Mouse (Mus musculus) heart, embryonic 11.5 days (tissue): ENCODE data around the gene Thap8. TPM values are rescaled to one million over a fixed set of nuclear protein-coding genes. Genes with fewer than 3 reads are reported as not detected.
"Not testable (repeated sequence)": the region's sequence is repeated elsewhere in the genome, so short reads cannot be mapped to it uniquely, and the experiment has no call there.

Experiments
- ATAC-seq: fragments of 200-750 bp; cut with Nextera tagmentation; replicated peaks from 2 replicates; pipeline ENCODE4 v1.8.0; 2017; ENCODE audit warnings: moderate library complexity; ENCODE audit not compliant: insufficient number of reproducible peaks, low FRiP score, low TSS enrichment
- H3K27ac ChIP-seq: fragments of 300-500 bp; sonication (generic); 2 replicates; pipeline ENCODE4 v1.5.1; 2014; ENCODE audit warnings: mild to moderate bottlenecking, low read depth, low read length
- H3K27me3 ChIP-seq: fragments of 300-500 bp; sonication (generic); 2 replicates; pipeline ENCODE4 v1.6.1; 2014; ENCODE audit warnings: mild to moderate bottlenecking, low read length, mixed read lengths; ENCODE audit not compliant: control insufficient read depth, insufficient read depth
- H3K36me3 ChIP-seq: fragments of 300-500 bp; sonication (generic); 2 replicates; pipeline ENCODE4 v1.6.1; 2014; ENCODE audit warnings: mild to moderate bottlenecking, low read length, moderate library complexity, mixed read lengths; ENCODE audit not compliant: control insufficient read depth, insufficient read depth
- H3K4me1 ChIP-seq: fragments of 300-500 bp; sonication (generic); 2 replicates; pipeline ENCODE4 v1.6.1; 2014; ENCODE audit warnings: low read length; ENCODE audit not compliant: control insufficient read depth, insufficient read depth
- H3K4me2 ChIP-seq: fragments of 300-500 bp; sonication (generic); 2 replicates; pipeline ENCODE4 v1.6.1; 2014; ENCODE audit warnings: mild to moderate bottlenecking, moderate library complexity
- H3K4me3 ChIP-seq: fragments of 300-500 bp; sonication (generic); 2 replicates; pipeline ENCODE4 v1.5.1; 2014; ENCODE audit warnings: low read depth, low read length
- H3K9ac ChIP-seq: fragments of 300-500 bp; sonication (generic); 2 replicates; pipeline ENCODE4 v1.6.1; 2014; ENCODE audit warnings: mild to moderate bottlenecking, low read depth, low read length, moderate library complexity
- H3K9me3 ChIP-seq: fragments of 300-500 bp; sonication (generic); replicated peaks from 2 replicates; pipeline ENCODE4 v1.6.1; 2016; ENCODE audit warnings: low read length; ENCODE audit not compliant: control insufficient read depth
- WGBS: fragments of 180-500 bp; shearing (Covaris S2); extraction: QIAGEN DNeasy Blood & Tissue Kit; methylation state at CpG from one replicate; pipeline ENCODE4 v1.1.7; 2014; ENCODE audit not compliant: insufficient replicate concordance; 5-methylcytosine and 5-hydroxymethylcytosine counted together
- polyA plus RNA-seq: library from polyadenylated mRNA; unstranded; fragments of >200 nt; fragmentation: Nextera tagmentation; extraction: Ambion mirVana; gene quantifications from 2 replicates; pipeline ENCODE4 v1.2.1, GENCODE M21; 2014

The Thap8 gene
- polyA plus RNA-seq, 1 experiment from 2014 or later: 0.20 TPM

- not testable (repeated sequence) for ATAC-seq, H3K4me2 ChIP-seq, H3K9ac ChIP-seq, H3K27me3 ChIP-seq, H3K4me1 ChIP-seq, H3K4me3 ChIP-seq, H3K36me3 ChIP-seq, H3K27ac ChIP-seq, H3K9me3 ChIP-seq
- 79% methylated on average over 3 of the region's 3 CpGs for WGBS
These were observed 42.5 kb upstream of the Thap8 start for GRCm38 (mm10) chr7:30237374-30237773.

GRCm38 (mm10) chr7:30251956-30252954 lies 27.6 kb upstream of the Thap8 start:
- ATAC-seq: no peak
- peaks cover 12% of the 10 kb centered on the region; the same call in 1 of the 2 replicates for H3K36me3 ChIP-seq
- 84% methylated on average over 12 of the region's 12 CpGs for WGBS

GRCm38 (mm10) chr7:30265041-30265440 lies 14.9 kb upstream of the Thap8 start:
- Histone ChIP-seq H3K9ac (no peak overlapping the region), H3K4me3 (no peak overlapping the region), H3K36me3 (no peaks in the 10 kb centered on the region; the same call in none of the 2 replicates), H3K27me3 (no peaks in the 10 kb centered on the region), H3K4me2 (no peak overlapping the region), H3K4me1 (peaks cover 4% of the 10 kb centered on the region; the same call in 1 of the 2 replicates), H3K27ac (no peak overlapping the region), H3K9me3 (no peaks in the 10 kb centered on the region)
- no peak for ATAC-seq
- 71% methylated on average over 2 of the region's 2 CpGs for WGBS

More at GRCm38 (mm10) chr7:30251956-30252954, 27.6 kb upstream of the Thap8 start:
- no peak overlapping the region for H3K9ac ChIP-seq
- no peak overlapping the region for H3K27ac ChIP-seq
- no peak overlapping the region for H3K4me2 ChIP-seq
- no peaks in the 10 kb centered on the region for H3K9me3 ChIP-seq
- H3K27me3 ChIP-seq: no peaks in the 10 kb centered on the region
- H3K4me3 ChIP-seq: no peak overlapping the region
- no peaks in the 10 kb centered on the region for H3K4me1 ChIP-seq

- no peaks in the 10 kb centered on the region for H3K9me3 ChIP-seq
- no peak for ATAC-seq
- no peaks in the 10 kb centered on the region; the same call in none of the 2 replicates for H3K36me3 ChIP-seq
- H3K9ac ChIP-seq: no peak overlapping the region
- WGBS: 95% methylated on average over 5 of the region's 5 CpGs
- no peak overlapping the region for H3K4me3 ChIP-seq
- H3K27ac ChIP-seq: no peak overlapping the region
- H3K4me2 ChIP-seq: no peak overlapping the region
- peaks cover 4% of the 10 kb centered on the region; the same call in 1 of the 2 replicates for H3K4me1 ChIP-seq
- no peaks in the 10 kb centered on the region for H3K27me3 ChIP-seq
These were observed 14.4 kb upstream of the Thap8 start for GRCm38 (mm10) chr7:30265531-30265930.

- no peak overlapping the region for H3K27ac ChIP-seq
- no peak overlapping the region for H3K4me3 ChIP-seq
- no peak for ATAC-seq
- H3K9ac ChIP-seq: no peak overlapping the region
- H3K4me2 ChIP-seq: no peak overlapping the region
- 89% methylated on average over 7 of the region's 7 CpGs for WGBS
- H3K36me3 ChIP-seq: peaks cover 2% of the 10 kb centered on the region
- no peaks in the 10 kb centered on the region for H3K9me3 ChIP-seq
- H3K4me1 ChIP-seq: peaks cover 4% of the 10 kb centered on the region; the same call in 1 of the 2 replicates
- no peaks in the 10 kb centered on the region for H3K27me3 ChIP-seq
These were observed 14.0 kb upstream of the Thap8 start for GRCm38 (mm10) chr7:30265935-30266334.

GRCm38 (mm10) chr7:30266780-30267179 lies 13.1 kb upstream of the Thap8 start:
- Histone ChIP-seq H3K27ac (peak overlapping the region; percentile 24; the same call in 1 of the 2 replicates), H3K9ac (no peak overlapping the region), H3K4me1 (peaks cover 4% of the 10 kb centered on the region; the same call in 1 of the 2 replicates), H3K36me3 (peaks cover 7% of the 10 kb centered on the region), H3K27me3 (no peaks in the 10 kb centered on the region), H3K4me2 (no peak overlapping the region), H3K9me3 (no peaks in the 10 kb centered on the region), H3K4me3 (no peak overlapping the region)
- no peak for ATAC-seq
- 45% methylated on average over 3 of the region's 3 CpGs for WGBS

- no peaks in the 10 kb centered on the region for H3K27me3 ChIP-seq
- H3K27ac ChIP-seq: no peak overlapping the region
- no peak for ATAC-seq
- H3K9ac ChIP-seq: no peak overlapping the region
- H3K4me2 ChIP-seq: no peak overlapping the region
- H3K9me3 ChIP-seq: no peaks in the 10 kb centered on the region
- no peak overlapping the region for H3K4me3 ChIP-seq
- peaks cover 7% of the 10 kb centered on the region for H3K36me3 ChIP-seq
- H3K4me1 ChIP-seq: peaks cover 7% of the 10 kb centered on the region
- 80% methylated on average over 4 of the region's 4 CpGs for WGBS
These were observed 10.3 kb upstream of the Thap8 start for GRCm38 (mm10) chr7:30269641-30270040.

- 72% methylated on average over 6 of the region's 6 CpGs for WGBS
- ATAC-seq: no peak
These were observed 5.5 kb upstream of the Thap8 start for GRCm38 (mm10) chr7:30274383-30274782.

More at GRCm38 (mm10) chr7:30274383-30274782, 5.5 kb upstream of the Thap8 start:
- Histone ChIP-seq H3K4me1 (peaks cover 12% of the 10 kb centered on the region), H3K4me3 (no peak overlapping the region), H3K9ac (no peak overlapping the region), H3K9me3 (no peaks in the 10 kb centered on the region), H3K4me2 (no peak overlapping the region), H3K27me3 (no peaks in the 10 kb centered on the region), H3K36me3 (peaks cover 7% of the 10 kb centered on the region; the same call in 1 of the 2 replicates), H3K27ac (no peak overlapping the region)
